Mouse (Mus musculus): ENCODE measurements around the gene Wbp2. TPM values are rescaled to one million over a fixed set of nuclear protein-coding genes. Genes with fewer than 3 reads are reported as not detected.

Wbp2 gene
- polyA plus RNA-seq (2016; fragmentation: Nextera tagmentation; extraction: Ambion mirVana): 90.7 and 97.7 TPM in 2 replicates

DNA sequence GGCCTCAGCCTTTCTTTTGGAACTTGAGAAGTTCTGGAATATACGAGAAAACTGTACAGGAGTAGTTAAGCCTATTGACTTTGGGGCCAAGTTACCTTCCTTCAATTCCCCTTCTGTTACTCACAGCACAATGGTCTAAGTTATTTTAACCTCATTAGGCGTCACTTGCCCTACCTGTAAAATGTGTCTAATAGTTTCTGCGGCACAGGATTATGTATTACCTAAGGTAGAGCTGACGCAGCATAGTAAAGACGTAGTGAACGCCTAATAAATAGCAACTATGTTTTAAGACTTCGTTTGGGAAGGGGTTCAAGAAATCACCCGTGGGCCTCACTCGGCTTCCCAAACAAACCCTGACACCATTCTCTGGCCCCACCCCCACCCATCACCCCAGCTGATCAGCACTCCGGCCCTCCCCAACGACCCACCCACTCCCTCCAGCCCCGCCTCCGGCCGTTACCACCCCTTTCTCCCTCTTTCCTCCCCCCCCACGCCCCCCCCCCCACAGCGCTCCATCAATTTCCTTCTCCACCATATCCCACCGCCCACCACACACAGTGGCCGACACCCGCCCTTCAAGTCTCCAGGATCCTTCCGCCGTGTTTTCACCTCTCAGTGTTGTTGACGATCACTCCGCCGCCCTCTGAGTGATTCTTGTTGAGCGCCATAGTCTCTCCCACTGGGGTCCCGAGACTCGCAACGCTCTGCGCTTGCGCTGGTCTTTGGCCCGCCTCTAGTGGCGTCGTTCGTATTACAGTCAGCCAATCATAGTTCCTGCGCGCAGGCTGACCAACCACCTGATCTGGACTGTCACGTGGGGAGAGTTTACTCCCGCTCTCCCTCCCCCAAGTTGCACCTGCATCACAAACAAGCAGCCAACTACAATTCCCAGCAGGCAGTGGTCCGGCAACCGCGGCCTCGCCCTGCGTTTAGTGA is at the start of gene Wbp2:
TSS of gene Wbp2 (minus strand) at position 738 of the 936 bp plus-strand sequence.
- Histone ChIP-seq H3K9me3 (replicated peaks) (no peaks in the 10 kb centered on the region), H3K4me2 (replicated peaks) (peak within 1 kb of the TSS; percentile 59), H3K9ac (peak within 1 kb of the TSS; percentile 56), H3K4me1 (peaks cover 17% of the 10 kb centered on the region), H3K27ac (peak within 1 kb of the TSS; percentile 88), H3K36me3 (peaks cover 26% of the 10 kb centered on the region), H3K27me3 (no peaks in the 10 kb centered on the region), H3K4me3 (peak within 1 kb of the TSS; percentile 48)
- peak; percentile 96 for ATAC-seq (ENCODE audit: low FRiP score)
- 6% methylated on average over 37 of the region's 43 CpGs for WGBS

DNA sequence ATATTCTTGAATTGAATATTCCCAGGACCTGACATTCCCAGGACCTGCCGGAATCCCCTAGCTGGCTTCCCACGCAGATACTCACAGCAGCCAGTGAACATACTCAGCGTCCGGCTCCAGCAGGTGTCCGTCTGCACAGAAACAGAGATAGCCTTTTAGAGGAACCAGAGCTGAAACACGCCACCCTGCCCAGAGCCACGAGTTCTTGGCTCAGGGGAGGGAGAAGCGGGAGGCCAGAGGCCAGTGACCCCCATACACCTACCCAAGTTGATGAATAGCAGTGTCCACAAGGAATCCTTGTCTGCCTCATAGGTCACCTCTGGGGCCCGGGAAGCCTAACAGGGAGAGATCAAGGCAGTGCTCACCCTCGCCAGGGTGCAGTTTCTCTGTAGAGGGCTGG is 47.4 kb upstream of the Wbp2 start:
- Histone ChIP-seq H3K4me3 (no peak overlapping the region), H3K36me3 (peaks cover 37% of the 10 kb centered on the region), H3K4me1 (peaks cover 26% of the 10 kb centered on the region), H3K27me3 (no peaks in the 10 kb centered on the region), H3K9ac (no peak overlapping the region), H3K27ac (no peak overlapping the region), H3K9me3 (replicated peaks) (no peaks in the 10 kb centered on the region), H3K4me2 (replicated peaks) (no peak overlapping the region)
- WGBS: 88% methylated on average over 10 of the region's 10 CpGs
- ATAC-seq (ENCODE audit: low FRiP score): no peak

DNA sequence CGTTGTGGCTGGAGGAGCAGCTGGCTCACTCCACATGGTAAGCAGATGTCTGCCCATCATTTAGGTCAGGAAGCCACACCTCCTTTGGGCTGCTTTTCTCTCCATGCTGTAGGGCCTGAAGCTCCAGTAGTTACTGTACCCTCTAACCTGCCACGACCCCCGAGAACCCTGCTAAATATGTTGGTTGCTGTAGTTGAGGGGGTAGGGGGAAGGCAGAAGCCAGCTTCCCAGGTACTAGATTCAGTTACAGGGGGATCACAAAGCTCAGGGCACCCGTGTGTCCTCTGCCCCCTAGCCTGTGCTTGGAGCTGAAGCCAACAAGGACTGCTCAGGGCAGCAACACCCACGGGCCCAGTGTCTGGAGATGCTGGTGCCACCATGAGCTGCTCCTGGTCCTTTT is 46.7 kb upstream of the Wbp2 start:
- peaks cover 28% of the 10 kb centered on the region for H3K4me1 ChIP-seq
- H3K27me3 ChIP-seq: no peaks in the 10 kb centered on the region
- WGBS: 75% methylated on average over 5 of the region's 5 CpGs
- no peak overlapping the region for H3K4me3 ChIP-seq
- H3K9ac ChIP-seq: no peak overlapping the region
- H3K36me3 ChIP-seq: peaks cover 37% of the 10 kb centered on the region
- no peaks in the 10 kb centered on the region for H3K9me3 ChIP-seq (replicated peaks)
- no peak for ATAC-seq (ENCODE audit: low FRiP score)
- no peak overlapping the region for H3K4me2 ChIP-seq (replicated peaks)
- H3K27ac ChIP-seq: no peak overlapping the region

DNA sequence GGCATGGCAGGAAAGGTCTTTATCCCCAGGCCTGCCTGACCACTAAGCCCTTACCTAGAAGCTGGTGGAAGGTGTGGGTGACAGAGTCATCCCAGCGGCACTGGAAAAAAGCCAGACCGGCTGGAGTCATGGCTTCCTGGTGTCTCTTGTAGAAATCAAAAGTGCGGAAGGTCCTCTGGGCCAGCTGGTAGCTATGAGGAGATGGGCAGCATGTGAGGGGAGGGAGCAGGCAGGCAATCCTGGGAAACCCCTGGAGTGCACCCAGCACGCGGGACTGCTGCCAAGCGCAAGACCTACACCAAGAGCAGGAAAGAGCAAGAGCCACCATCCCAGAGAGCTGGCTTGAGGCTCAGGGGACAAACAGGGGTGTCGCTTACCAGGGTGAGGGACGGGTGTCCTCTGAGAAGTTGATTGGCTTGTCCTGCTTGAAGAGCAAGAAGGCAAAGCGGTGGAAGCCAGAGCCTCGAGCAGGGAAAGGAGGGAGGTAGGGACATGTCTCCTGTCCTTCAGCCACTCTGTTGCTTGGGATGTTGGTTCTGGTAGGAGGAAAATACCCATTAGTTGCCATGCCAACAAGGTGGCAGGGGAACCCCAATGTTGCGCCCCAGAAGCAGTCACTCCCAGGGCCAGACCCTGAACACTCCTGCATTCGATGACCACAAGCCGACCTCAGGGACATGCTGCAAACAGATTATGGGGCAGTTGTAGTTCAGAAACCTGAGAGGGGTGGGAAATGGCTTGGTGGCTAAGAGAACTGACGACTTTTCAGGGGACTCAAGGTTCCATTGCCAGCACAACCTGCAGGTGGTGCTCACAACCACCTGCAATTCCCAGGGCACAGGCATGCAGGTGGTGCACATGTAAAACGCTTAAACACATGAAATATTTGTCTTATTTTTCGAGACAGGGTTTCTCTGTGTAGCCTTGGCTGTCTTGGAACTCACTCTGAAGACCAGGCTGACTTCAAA is 45.9 kb upstream of the Wbp2 start:
- H3K4me2 ChIP-seq (replicated peaks): no peak overlapping the region
- H3K36me3 ChIP-seq: peaks cover 37% of the 10 kb centered on the region
- H3K4me1 ChIP-seq: peaks cover 25% of the 10 kb centered on the region
- no peak overlapping the region for H3K9ac ChIP-seq
- 87% methylated on average over 16 of the region's 16 CpGs for WGBS
- H3K9me3 ChIP-seq (replicated peaks): no peaks in the 10 kb centered on the region
- H3K27me3 ChIP-seq: no peaks in the 10 kb centered on the region
- no peak for ATAC-seq (ENCODE audit: low FRiP score)
- no peak overlapping the region for H3K4me3 ChIP-seq
- no peak overlapping the region for H3K27ac ChIP-seq

DNA sequence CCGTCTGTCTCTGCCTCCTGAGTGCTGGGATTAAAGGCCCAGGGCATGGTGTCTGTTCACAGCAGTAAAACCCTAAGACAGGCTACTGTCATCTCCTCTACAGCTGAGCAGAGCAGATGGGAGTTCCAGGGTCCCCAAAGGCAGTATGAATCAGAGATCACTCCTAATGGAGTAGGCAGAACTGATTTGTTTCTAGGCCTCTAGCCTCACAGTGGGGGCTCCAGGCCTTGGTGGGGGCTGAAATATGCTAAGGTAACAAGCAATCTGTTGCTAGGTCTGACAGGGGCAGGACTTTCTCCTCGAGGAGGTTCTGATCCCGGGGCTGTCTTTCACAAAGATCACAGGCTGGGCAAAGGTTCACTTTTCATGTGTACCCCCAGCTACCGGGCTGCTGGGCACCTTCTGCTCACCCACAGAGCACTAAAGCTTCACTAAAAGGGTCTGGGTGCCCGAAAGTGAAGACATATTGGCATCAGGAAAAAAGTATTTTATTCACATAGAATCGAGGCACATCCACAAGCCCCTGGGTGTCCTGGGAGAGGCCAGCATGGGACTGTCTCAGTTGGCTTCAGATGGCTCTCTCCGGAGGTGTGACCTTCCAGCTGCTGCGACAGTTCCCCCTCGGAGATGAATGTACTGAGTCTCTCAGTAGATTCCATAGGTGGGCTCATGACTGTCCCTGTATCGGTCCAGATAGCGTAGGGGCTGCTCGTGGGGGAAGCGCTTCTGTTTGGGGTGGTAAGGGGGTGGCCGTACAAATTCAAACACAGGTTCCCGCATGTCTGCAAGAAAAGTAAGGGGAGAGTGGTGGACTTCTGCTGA is 44.8 kb upstream of the Wbp2 start:
- H3K36me3 ChIP-seq: peaks cover 37% of the 10 kb centered on the region
- H3K4me2 ChIP-seq (replicated peaks): peak overlapping the region; percentile 67
- H3K9me3 ChIP-seq (replicated peaks): no peaks in the 10 kb centered on the region
- ATAC-seq (ENCODE audit: low FRiP score): no peak; the same call in 1 of the 2 replicates
- H3K4me3 ChIP-seq: peak overlapping the region; percentile 47; the same call in 1 of the 2 replicates
- H3K27me3 ChIP-seq: no peaks in the 10 kb centered on the region
- peak overlapping the region; percentile 67 for H3K9ac ChIP-seq
- WGBS: 83% methylated on average over 15 of the region's 15 CpGs
- H3K4me1 ChIP-seq: peaks cover 29% of the 10 kb centered on the region
- peak overlapping the region; percentile 89 for H3K27ac ChIP-seq

DNA sequence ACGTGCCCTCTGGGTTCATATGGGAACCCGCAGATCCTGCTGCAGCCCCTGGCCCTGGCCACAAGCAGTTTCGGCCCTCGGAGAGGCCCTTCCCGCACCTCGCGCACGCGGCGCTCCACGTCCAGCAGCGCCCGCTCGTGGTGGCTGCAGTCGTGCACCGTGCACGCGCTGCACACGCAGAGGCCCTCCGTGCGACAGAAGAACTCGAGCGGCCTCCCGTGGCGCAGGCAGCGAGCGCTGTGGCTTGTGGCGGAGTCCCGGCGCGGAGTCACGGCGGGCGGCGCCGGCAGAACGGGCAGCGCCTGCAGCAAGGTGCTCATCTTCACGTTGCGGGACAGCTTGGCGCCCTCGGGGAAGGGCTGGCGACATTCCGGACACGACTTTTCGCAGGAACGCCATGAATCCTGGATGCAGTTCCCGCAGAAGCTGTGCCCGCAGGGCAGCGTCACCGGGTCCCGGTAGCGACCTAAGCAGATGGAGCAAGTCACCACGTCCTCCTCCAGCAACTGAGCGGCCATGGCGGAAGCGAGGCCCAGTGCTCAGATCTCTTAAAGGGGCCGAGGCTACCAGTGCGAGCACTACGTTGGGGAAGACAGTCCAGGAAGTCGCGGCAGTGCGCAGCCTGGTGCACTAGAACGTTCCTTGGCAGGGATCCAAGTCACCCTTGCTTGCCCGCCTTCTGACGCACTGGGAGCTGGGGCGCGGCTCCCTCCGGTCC is 43.9 kb upstream of the Wbp2 start, which contains the start of gene Trim65:
TSS of gene Trim65 (minus strand) at position 641 of the 718 bp plus-strand sequence.
- peaks cover 29% of the 10 kb centered on the region for H3K4me1 ChIP-seq
- H3K36me3 ChIP-seq: peaks cover 39% of the 10 kb centered on the region
- H3K9ac ChIP-seq: peak within 1 kb of the TSS; percentile 67
- peak within 1 kb of the TSS; percentile 47 for H3K4me3 ChIP-seq
- peak within 1 kb of the TSS; percentile 89 for H3K27ac ChIP-seq
- ATAC-seq (ENCODE audit: low FRiP score): peak; percentile 81
- H3K4me2 ChIP-seq (replicated peaks): peak within 1 kb of the TSS; percentile 67
- H3K27me3 ChIP-seq: no peaks in the 10 kb centered on the region
- WGBS: 2% methylated on average over 69 of the region's 69 CpGs
- H3K9me3 ChIP-seq (replicated peaks): no peaks in the 10 kb centered on the region

DNA sequence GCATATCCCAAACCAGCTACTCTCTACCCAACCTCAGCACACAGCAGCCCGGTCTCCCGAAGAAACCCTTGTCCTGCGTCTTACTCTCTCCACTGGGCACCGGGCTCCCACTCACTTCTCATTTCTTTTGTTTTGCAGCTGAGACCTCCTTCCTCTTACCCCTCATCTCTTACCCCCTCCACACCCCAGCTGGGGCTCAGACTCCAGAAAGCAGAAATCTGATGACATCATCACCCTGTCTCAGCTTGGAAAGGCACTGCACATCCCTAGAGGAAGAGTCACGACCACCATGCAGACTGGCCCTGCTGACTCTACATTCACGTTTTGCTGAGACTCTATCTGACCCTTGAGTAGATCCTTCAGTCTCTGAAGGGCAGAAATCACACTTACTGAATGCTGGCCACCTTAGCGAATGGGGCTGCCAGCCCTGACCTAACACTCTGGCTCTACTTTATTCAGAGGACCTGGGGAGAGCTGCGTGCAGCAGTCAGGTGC is 43.2 kb upstream of the Wbp2 start:
- H3K9ac ChIP-seq: peak overlapping the region; percentile 67
- H3K27ac ChIP-seq: peak overlapping the region; percentile 89
- peak overlapping the region; percentile 67 for H3K4me2 ChIP-seq (replicated peaks)
- H3K36me3 ChIP-seq: peaks cover 41% of the 10 kb centered on the region
- no peaks in the 10 kb centered on the region for H3K27me3 ChIP-seq
- peak overlapping the region; percentile 47 for H3K4me3 ChIP-seq
- no peaks in the 10 kb centered on the region for H3K9me3 ChIP-seq (replicated peaks)
- peaks cover 29% of the 10 kb centered on the region for H3K4me1 ChIP-seq
- peak; percentile 36 for ATAC-seq (ENCODE audit: low FRiP score)
- WGBS: 30% methylated on average over 8 of the region's 8 CpGs

DNA sequence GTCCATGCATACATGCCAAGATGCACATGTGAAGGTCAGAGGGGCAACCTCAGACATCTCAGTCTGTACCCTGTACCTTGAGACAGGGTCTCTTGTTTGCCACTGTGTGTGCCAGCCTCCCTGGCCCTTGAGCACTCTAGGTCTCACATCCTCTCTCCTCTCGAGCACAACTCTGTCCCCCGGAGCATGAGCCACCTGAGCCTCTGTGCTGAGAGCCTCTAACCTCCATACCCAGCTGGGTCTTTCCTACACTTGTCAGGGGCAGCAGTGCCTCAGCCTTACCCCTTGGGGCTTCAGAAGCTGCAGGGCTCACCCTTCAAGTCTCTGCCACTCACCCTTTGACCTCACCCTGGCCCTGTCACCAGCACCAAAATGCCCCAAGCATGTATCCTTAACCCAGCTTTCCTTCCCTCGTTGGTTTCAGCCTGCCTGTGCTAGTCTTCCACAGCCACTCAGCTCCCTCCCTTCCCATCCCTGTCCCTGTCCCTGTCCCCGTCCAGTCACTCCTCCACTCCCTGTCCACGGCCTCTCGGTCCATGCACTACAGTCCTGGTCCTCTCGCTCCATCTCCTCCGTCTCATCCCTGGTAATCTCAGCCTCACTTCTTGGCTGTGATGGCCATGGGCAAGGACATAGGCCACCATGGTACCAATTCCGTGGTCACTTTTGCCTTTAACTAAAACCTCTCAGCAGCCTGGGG is 42.4 kb upstream of the Wbp2 start:
- H3K4me3 ChIP-seq: no peak overlapping the region
- 76% methylated on average over 9 of the region's 9 CpGs for WGBS
- H3K9ac ChIP-seq: no peak overlapping the region
- H3K36me3 ChIP-seq: peaks cover 33% of the 10 kb centered on the region
- H3K4me2 ChIP-seq (replicated peaks): no peak overlapping the region
- H3K4me1 ChIP-seq: peaks cover 29% of the 10 kb centered on the region
- H3K27ac ChIP-seq: no peak overlapping the region
- no peaks in the 10 kb centered on the region for H3K9me3 ChIP-seq (replicated peaks)
- no peak for ATAC-seq (ENCODE audit: low FRiP score)
- no peaks in the 10 kb centered on the region for H3K27me3 ChIP-seq

DNA sequence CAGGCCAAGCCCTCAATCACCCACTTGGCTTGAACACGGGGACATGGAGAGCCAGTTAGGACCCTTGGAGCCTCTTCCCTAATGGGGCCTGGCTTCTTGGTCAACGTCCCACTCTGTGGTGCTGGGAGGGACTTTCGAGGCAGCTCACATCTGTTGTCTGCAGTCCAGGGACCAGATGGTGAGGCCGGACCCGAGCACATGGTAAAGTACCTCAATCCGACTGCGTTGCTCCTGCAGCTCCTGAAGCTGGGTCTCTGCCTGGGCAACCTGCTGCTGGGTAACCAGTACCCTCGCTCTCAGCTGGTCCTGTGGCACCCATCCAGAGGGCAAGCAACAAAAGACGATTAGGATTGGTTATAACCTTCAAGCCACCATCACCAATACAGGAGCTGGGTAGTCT is 41.2 kb upstream of the Wbp2 start:
- Histone ChIP-seq H3K4me3 (no peak overlapping the region), H3K9ac (no peak overlapping the region), H3K4me1 (peaks cover 29% of the 10 kb centered on the region), H3K9me3 (replicated peaks) (no peaks in the 10 kb centered on the region), H3K27ac (0 out of 2 replicates have a peak overlapping the region, but pooled peaks have one; percentile 2), H3K27me3 (no peaks in the 10 kb centered on the region), H3K36me3 (peaks cover 24% of the 10 kb centered on the region), H3K4me2 (replicated peaks) (0 out of 2 replicates have a peak overlapping the region, but pooled peaks have one; percentile 24)
- no peak for ATAC-seq (ENCODE audit: low FRiP score)
- WGBS: 80% methylated on average over 9 of the region's 9 CpGs

DNA sequence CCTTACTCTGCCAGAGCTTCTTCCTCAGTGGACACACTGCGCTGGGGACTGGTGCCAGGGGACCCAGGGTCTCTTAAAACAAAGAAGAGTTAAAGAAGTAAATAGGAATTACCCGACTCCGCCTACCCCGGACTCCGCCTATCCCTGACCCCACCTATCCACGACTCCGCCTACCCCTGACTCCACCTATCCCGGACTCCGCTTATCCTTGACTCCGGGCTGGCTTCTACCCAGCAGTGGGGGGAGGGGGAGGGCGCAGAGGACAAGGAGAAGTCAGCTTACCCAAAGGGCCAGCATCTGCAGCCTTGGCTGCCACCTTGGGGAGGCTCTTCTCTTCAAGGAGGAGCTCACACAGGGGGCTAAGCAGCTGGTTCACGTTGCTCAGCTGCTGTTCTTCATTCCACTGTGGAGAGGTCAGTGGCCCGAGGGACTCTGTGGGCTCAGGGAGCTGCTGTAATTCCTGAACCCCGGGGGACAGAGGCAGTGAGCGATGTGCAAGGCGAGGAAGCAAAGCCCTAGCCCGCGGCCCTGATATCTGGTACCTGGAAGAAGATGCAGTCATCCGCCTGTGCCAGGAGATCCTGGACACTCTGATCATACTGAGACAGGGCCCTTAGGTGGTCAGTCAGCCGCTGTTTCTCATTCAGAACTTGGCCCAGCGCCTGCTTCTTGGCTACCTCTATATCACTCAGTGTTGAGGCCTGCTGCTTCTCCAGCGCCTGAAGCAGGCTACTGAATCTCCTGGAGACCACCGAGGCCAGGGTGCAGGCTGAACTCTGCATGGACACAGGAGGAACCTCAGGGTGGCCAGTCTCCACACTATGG is 40.6 kb upstream of the Wbp2 start, which contains the start of gene Trim47:
TSS of gene Trim47 (minus strand) at position 55 of the 825 bp plus-strand sequence.
- Histone ChIP-seq H3K9ac (no peak within 1 kb of the TSS), H3K4me2 (replicated peaks) (peak within 1 kb of the TSS; percentile 24), H3K9me3 (replicated peaks) (no peaks in the 10 kb centered on the region), H3K27ac (0 out of 2 replicates have a peak within 1 kb of the TSS, but pooled peaks have one; percentile 2), H3K36me3 (peaks cover 18% of the 10 kb centered on the region), H3K4me3 (no peak within 1 kb of the TSS), H3K27me3 (no peaks in the 10 kb centered on the region), H3K4me1 (peaks cover 29% of the 10 kb centered on the region)
- no peak for ATAC-seq (ENCODE audit: low FRiP score)
- WGBS: 26% methylated on average over 23 of the region's 23 CpGs
